Mouse (Mus musculus) CH12.LX (cell line): ENCODE measurements at regions not wholly inside any gene's neighbourhood (a gene's known extent, or its start where the extent isn't known, plus 50 kb on each side); places are given as distances from the start of the nearest gene placed in this dataset.

Source experiments
- CHD2 ChIP-seq: IDR thresholded peaks from 2 replicates; pipeline ENCODE4 v1.6.1; 2011; ENCODE audit warnings: low read length, improper control_type of control experiment
- CTCF ChIP-seq, 2 experiments: IDR thresholded peaks in 1 of 2; conservative IDR thresholded peaks in 1 of 2; 2 replicates each; pipeline ENCODE4 v1.5.1; 2011 to 2012; ENCODE audit warnings: low read depth in 2 of 2, low read length in 2 of 2, improper control_type of control experiment in 1 of 2, inconsistent platforms in 1 of 2, mild to moderate bottlenecking in 1 of 2, moderate library complexity in 1 of 2
- EP300 ChIP-seq: IDR thresholded peaks from 2 replicates; pipeline ENCODE4 v1.6.1; 2011; ENCODE audit warnings: low read length, improper control_type of control experiment
- MAX ChIP-seq: IDR thresholded peaks from 2 replicates; pipeline ENCODE4 v1.6.1; 2011; ENCODE audit warnings: low read length, improper control_type of control experiment
- MEF2A ChIP-seq: IDR thresholded peaks from 2 replicates; pipeline ENCODE4 v1.6.1; 2014; ENCODE audit warnings: low read depth, mild to moderate bottlenecking, inconsistent platforms, low read length, improper control_type of control experiment, borderline replicate concordance
- MYC ChIP-seq: IDR thresholded peaks from 2 replicates; pipeline ENCODE4 v1.6.1; 2011; ENCODE audit warnings: low read depth, mild to moderate bottlenecking, improper control_type of control experiment, low read length
- POLR2A ChIP-seq: IDR thresholded peaks from 2 replicates; pipeline ENCODE4 v1.6.1; 2011; ENCODE audit warnings: low read depth, mild to moderate bottlenecking, improper control_type of control experiment, low read length
- USF1 ChIP-seq: IDR thresholded peaks from 2 replicates; pipeline ENCODE4 v1.6.1; 2014; ENCODE audit warnings: low read depth, mild to moderate bottlenecking, inconsistent platforms, low read length, improper control_type of control experiment

DNA sequence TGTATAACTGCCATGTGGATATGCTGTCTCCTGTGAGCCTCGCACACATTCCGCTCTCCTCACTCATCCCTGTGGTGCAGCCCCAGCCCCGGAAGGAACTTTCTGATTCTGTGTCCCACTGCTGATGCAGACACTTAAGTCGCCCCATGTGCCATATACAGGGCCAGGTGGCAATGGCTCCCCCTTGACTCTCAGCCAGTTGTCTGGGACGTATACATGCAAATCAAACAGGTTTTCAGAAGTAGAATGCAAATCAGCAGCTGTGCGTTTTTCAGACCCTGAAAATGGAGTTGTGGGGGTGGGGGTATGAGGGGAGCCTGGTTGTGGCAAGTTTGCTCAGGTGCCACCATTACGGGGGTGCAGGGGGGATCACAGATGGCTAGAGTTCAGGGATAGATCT, 102.1 kb upstream of the Zdhhc25 start:
- TF ChIP-seq CHD2 (no peak), CTCF (conservative IDR thresholded peaks at IDR 0.05 in 1 of 2, IDR thresholded peaks at IDR 0.05 in 1 of 2; ENCODE audit: low read depth in 2 of 2, low read length in 2 of 2) (no peak), MAX (no peak), EP300 (peak; percentile 44; the same call in 1 of the 2 replicates), USF1 (no peak), POLR2A (no peak), MYC (no peak), MEF2A (no peak)
